ENCODE assay signal across 2 mouse cellular contexts in the genomic region with DNA sequence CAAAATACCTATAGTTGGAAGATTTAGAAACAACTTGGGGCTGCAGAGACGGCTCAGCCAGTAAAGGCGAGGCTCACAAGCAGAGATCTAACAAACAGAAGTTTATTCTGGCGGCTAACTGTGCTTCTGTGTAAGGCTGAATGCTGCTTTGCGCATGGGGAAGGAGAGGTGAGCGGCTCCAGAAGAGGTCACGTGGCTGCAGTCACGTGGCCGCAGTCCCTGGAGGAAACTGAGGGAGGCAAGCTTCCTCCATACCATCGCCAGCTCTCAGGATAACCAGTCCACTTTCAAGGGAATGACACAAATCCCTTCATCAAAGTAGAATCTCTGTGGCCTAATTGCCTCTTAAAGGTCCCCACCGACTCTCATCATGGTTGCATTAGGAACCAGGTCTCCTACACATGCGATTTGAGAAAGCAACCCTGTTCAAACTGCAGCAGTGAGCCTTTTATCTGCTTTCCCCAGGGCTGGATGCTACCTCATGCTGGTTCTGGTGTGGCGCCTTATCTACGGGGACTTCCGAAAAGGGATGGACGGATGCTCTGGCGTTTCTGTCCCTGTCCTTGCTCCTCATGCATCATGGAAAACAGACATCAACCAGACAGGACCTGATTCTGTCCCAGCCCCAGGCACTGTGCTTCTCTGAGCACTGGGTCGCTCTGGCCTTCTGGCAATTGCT.
TF ChIP-seq lines count a peak whose summit lies in the region.

No protein-coding gene starts in this region.

TF ChIP-seq in CH12.LX, 34 proteins besides CTCF, POLR2A, EP300 and RAD21:
- TF ChIP-seq POLR2AphosphoS2 (IDR thresholded peaks at IDR 0.05; ENCODE audit: low read depth, low read length) (no peak), BHLHE40 (IDR thresholded peaks at IDR 0.05; ENCODE audit: low read depth, low read length) (0 out of 2 replicates have a peak, but pooled peaks have one; percentile 44), MAX (IDR thresholded peaks at IDR 0.05; ENCODE audit: low read length) (peak; percentile 61; the same call in 1 of the 2 replicates), CHD1 (IDR thresholded peaks at IDR 0.05; ENCODE audit: low read depth, low read length) (no peak), MEF2A (IDR thresholded peaks at IDR 0.05; ENCODE audit: borderline replicate concordance, low read depth, low read length) (no peak), USF2 (conservative IDR thresholded peaks at IDR 0.05; ENCODE audit: low read depth, low read length) (peak; percentile 84), SMC3 (IDR thresholded peaks at IDR 0.05; ENCODE audit: low read depth, low read length) (no peak), USF1 (IDR thresholded peaks at IDR 0.05; ENCODE audit: low read depth, low read length) (peak; percentile 81)
TF ChIP-seq in CH12.LX: peak in this region for 4.

TF ChIP-seq in MEL, 35 proteins besides CTCF, POLR2A, EP300 and RAD21:
- 0 out of 2 replicates have a peak, but pooled peaks have one; percentile 42 for TF ChIP-seq TBP (IDR thresholded peaks at IDR 0.05; ENCODE audit: low read depth, low read length)
- TF ChIP-seq MAZ (IDR thresholded peaks at IDR 0.05; ENCODE audit: low read depth, low read length), result no peak
- no peak for TF ChIP-seq ELF1 (IDR thresholded peaks at IDR 0.05; ENCODE audit: low read depth, low read length)
- no peak for TF ChIP-seq SMC3 (IDR thresholded peaks at IDR 0.05; ENCODE audit: low read depth, low read length)
- no peak for TF ChIP-seq ETS1 (IDR thresholded peaks at IDR 0.05; ENCODE audit: low read depth, low read length)
- no peak for TF ChIP-seq MYB (IDR thresholded peaks at IDR 0.05; ENCODE audit: low read depth, low read length)
- peak; percentile 99 for TF ChIP-seq MAX (IDR thresholded peaks at IDR 0.05; ENCODE audit: low read length)
- TF ChIP-seq ZC3H11A (IDR thresholded peaks at IDR 0.05; ENCODE audit: low read depth, low read length), result no peak
- TF ChIP-seq USF2 (IDR thresholded peaks at IDR 0.05; ENCODE audit: borderline replicate concordance in 1 of 2, insufficient read depth in 1 of 2, low read depth in 1 of 2, low read length in 2 of 2), result peak; percentile 95 to 98
- no peak for TF ChIP-seq MAFK (IDR thresholded peaks at IDR 0.05; ENCODE audit: borderline replicate concordance, low read depth, low read length)
- TF ChIP-seq RCOR1 (IDR thresholded peaks at IDR 0.05; ENCODE audit: low read depth, low read length), result no peak
- peak; percentile 90 for TF ChIP-seq MYC (IDR thresholded peaks at IDR 0.05; ENCODE audit: low read depth, low read length)
- TF ChIP-seq CHD1 (IDR thresholded peaks at IDR 0.05; ENCODE audit: low read depth, low read length), result no peak
- no peak for TF ChIP-seq POLR2AphosphoS5 (IDR thresholded peaks at IDR 0.05; ENCODE audit: borderline replicate concordance, low read depth, low read length)
- TF ChIP-seq TCF12 (IDR thresholded peaks at IDR 0.05; ENCODE audit: low read depth, low read length), result no peak; the same call in 1 of the 2 replicates
- no peak for TF ChIP-seq ZKSCAN1 (IDR thresholded peaks at IDR 0.05; ENCODE audit: low read depth, low read length)
- TF ChIP-seq GABPA (IDR thresholded peaks at IDR 0.05; ENCODE audit: low read depth, low read length), result no peak
- TF ChIP-seq CHD2 (IDR thresholded peaks at IDR 0.05; ENCODE audit: low read length), result no peak
- no peak for TF ChIP-seq ZNF384 (IDR thresholded peaks at IDR 0.05; ENCODE audit: low read depth, low read length)
- no peak for TF ChIP-seq MEF2A (IDR thresholded peaks at IDR 0.05; ENCODE audit: extremely low read depth, insufficient replicate concordance, low read depth, low read length, poor library complexity, severe bottlenecking)
- TF ChIP-seq MXI1 (IDR thresholded peaks at IDR 0.05; ENCODE audit: low read depth, low read length), result peak; percentile 61
- 0 out of 2 replicates have a peak, but pooled peaks have one; percentile 54 for TF ChIP-seq SIN3A (IDR thresholded peaks at IDR 0.05; ENCODE audit: low read length)
- TF ChIP-seq KAT2A (conservative IDR thresholded peaks at IDR 0.05; ENCODE audit: low read depth, low read length), result no peak
- peak; percentile 97 for TF ChIP-seq USF1 (IDR thresholded peaks at IDR 0.05; ENCODE audit: low read depth, low read length)
- no peak for TF ChIP-seq ZMIZ1 (IDR thresholded peaks at IDR 0.05; ENCODE audit: low read depth, low read length)
- TF ChIP-seq UBTF (IDR thresholded peaks at IDR 0.05; ENCODE audit: borderline replicate concordance, insufficient read depth, low read depth, low read length), result no peak
- TF ChIP-seq TAL1 (IDR thresholded peaks at IDR 0.05; ENCODE audit: low read length), result peak; percentile 66
- TF ChIP-seq HCFC1 (IDR thresholded peaks at IDR 0.05; ENCODE audit: low read depth, low read length), result peak; percentile 45
- TF ChIP-seq E2F4 (IDR thresholded peaks at IDR 0.05; ENCODE audit: borderline replicate concordance, low read depth, low read length), result no peak
- TF ChIP-seq JUND (IDR thresholded peaks at IDR 0.05; ENCODE audit: low read depth, low read length), result no peak
- peak; percentile 59 for TF ChIP-seq GATA1 (IDR thresholded peaks at IDR 0.05; ENCODE audit: low read depth, low read length)
- peak; percentile 65 for TF ChIP-seq NRF1 (IDR thresholded peaks at IDR 0.05; ENCODE audit: insufficient read depth, low read depth, low read length, poor library complexity, severe bottlenecking)
- peak; percentile 45 for TF ChIP-seq NELFE (IDR thresholded peaks at IDR 0.05; ENCODE audit: low read depth, low read length)
- peak; percentile 82; the same call in 1 of the 2 replicates for TF ChIP-seq BHLHE40 (IDR thresholded peaks at IDR 0.05; ENCODE audit: borderline replicate concordance, low read depth, low read length)
- TF ChIP-seq POLR2AphosphoS2 (IDR thresholded peaks at IDR 0.05; ENCODE audit: low read length), result no peak; the same call in 1 of the 2 replicates
TF ChIP-seq in MEL: peak in this region for 13.
